Mouse (Mus musculus): ENCODE measurements around the gene Myom1. TPM values are rescaled to one million over a fixed set of nuclear protein-coding genes. Genes with fewer than 3 reads are reported as not detected.

The Myom1 gene
- total RNA-seq, 2 experiments from 2014 or later: 2.0 to 4.1 TPM

DNA sequence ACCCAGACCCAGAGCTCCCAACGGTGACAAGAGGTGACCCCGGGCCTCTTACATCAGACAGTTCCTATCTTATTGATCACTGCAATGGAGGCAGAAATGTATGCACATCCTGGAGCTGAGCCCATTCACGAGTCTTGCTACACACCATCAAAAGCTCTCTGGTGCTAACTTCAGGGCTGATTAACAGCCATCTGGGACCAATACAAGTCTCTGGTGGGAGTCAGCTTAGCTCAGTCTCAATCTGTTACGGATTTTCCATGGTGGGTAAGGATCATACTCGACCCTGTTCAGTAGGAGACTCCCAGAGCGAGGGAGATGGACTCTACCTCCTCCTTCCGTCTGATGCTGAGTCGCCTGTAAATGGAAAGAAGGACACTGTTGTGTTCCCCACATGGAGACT is 157.3 kb downstream of the Myom1 start:
- DNase-seq (ENCODE audit: low spot score in 2 of 2): no peak
- intact Hi-C loops (cut with DNase I): no loop called here

DNA sequence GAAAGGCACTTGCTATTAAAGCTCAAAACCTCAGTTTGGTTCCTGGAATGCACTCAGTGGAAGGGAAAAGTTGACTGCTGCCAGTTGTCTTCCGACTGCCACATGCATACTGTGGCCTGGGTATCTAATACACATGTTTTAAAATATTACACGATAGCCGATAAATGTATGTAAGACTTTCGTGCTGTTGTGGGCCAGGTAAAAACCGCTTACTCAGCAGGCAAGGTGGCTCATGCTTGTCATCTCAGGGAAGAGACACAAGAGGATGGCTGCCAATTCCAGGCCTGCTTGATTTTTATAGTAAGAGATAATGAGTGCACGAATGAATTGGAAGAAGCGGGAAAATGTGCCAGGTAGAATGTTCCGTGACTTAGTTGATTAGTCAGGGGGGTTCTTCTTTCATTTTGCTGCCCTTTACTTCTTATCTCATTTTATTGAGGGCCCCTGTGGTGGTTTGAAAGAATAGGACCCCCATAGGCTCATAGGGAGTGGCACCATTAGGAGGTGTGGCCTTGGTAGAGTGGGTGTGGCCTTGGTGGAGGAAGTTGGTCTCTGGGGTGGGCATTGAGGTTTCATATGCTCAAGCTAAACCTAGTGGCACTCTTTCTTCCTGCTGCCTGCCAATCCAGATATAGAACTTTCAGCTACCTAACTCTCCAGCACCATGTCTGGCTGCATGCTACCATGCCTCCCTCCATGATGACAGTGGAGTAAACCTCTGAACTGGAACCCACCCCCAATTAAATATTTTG is 158.0 kb downstream of the Myom1 start:
- intact Hi-C loops (cut with DNase I): no loop called here

GRCm38 (mm10) chr17:71164991-71165390 is 162.6 kb downstream of the Myom1 start:
- peak; percentile 34 to 79 for DNase-seq (ENCODE audit: low spot score in 2 of 2)
- intact Hi-C loops (cut with DNase I): no loop called here

More for the DNA sequence above, 158.0 kb downstream of the Myom1 start:
- no peak for DNase-seq (ENCODE audit: low spot score in 2 of 2)

- DNase-seq (ENCODE audit: low spot score in 2 of 2): no peak
- intact Hi-C loops (cut with DNase I): loop anchor here (2.0 kb wide), 1 partner anchor 44 kb away; no protein-coding TSS in a partner anchor
Measured at GRCm38 (mm10) chr17:71168205-71168815, 165.9 kb downstream of the Myom1 start.

GRCm38 (mm10) chr17:71168846-71169245 is 166.4 kb downstream of the Myom1 start:
- peak; percentile 30 to 85 for DNase-seq (ENCODE audit: low spot score in 2 of 2)
- intact Hi-C loops (cut with DNase I): loop anchor here (2.0 kb wide), 1 partner anchor 44 kb away; no protein-coding TSS in a partner anchor

GRCm38 (mm10) chr17:71169639-71170038 is 167.2 kb downstream of the Myom1 start:
- DNase-seq (ENCODE audit: low spot score in 2 of 2): no peak
- intact Hi-C loops (cut with DNase I): loop anchor here (2.0 kb wide), 1 partner anchor 45 kb away; no protein-coding TSS in a partner anchor

DNA sequence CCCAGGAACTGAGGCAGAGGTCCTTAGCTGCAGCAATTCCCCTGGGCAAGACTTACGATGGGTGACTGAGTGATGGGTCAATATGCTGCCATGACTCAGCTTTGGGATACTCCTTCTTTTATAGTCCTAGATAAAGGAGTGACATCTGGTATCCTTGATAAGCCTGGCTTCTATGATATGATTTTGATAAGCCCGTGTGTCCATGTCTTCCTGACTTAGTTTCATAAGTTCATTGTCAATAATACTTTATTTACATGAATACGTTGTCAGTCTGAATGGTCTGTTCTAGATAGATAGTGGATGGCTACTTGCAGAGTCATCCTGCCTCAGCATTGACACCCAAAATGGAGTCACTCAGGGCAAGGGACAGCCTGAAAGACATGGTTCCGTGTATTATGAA is 168.7 kb downstream of the Myom1 start:
- intact Hi-C loops (cut with DNase I): no loop called here
- DNase-seq (ENCODE audit: low spot score in 2 of 2): no peak

Other genes with a start within 250 kb of the Myom1 start
- gene Tgif1, start 149.1 kb upstream of the Myom1 start, total RNA-seq (2021): 1 to 10 TPM; 1.5 to 2.1 TPM
- gene Myl12a, start 245 bp downstream of the Myom1 start, total RNA-seq (2021): 10 to 100 TPM; 39.2 to 39.9 TPM
- gene Lpin2, start 179.9 kb downstream of the Myom1 start, total RNA-seq (2021): 10 to 100 TPM; 81.0 to 85.1 TPM